Mouse (Mus musculus): ENCODE measurements around the gene Wdr63.

DNA sequence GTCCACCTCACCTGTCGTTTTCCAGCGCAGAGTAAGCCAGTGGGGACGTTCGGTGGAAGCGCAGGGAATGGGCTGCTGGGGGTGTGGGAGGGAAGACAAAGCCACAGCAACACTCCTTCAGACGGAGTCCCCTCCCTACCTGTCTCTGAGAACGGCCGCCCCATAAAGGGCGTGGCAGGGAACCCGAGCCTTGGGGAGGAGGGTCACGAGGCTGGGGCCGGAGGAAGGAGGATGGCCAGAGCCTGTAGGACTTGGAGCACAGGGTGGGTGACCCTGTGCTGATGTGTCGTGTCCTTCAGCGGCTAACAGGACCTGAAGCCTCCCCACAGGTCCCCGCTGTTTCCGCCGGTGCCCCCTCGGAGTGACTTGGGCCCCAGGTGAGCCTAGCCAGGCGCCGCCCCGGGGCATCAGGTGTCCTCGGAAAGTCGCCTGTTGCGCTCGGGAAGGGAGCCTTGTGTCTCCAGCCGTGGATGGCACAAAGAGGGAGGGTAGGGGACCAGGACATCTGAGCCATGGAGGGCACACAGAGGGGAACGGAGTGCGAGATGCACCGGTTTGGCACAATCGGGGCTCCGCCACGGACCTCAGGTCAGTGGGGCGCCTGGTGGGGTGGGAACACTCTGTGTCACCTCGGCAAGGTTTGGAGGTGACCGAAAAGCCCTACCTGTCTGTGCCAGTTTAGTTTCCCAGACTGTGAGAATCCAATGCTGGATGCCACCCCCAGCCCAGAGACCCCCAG is 9.5 kb upstream of the Wdr63 start, which contains the start of gene Mcoln3:
- TF ChIP-seq CTCF (IDR thresholded peaks at IDR 0.05; ENCODE audit: low read depth): no peak
- no peak for TF ChIP-seq EP300 (IDR thresholded peaks at IDR 0.05; ENCODE audit: low read depth)
